Mouse (Mus musculus) olfactory bulb, adult 2 months (tissue): ENCODE results near the gene Eif1ad.

Source experiments
- CTCF ChIP-seq: fragments of 200-500 bp; IDR thresholded peaks from 2 replicates; pipeline ENCODE4 v1.5.1; 2012; ENCODE audit warnings: low read depth, mild to moderate bottlenecking, low read length, moderate library complexity; ENCODE audit not compliant: insufficient read depth
- POLR2A ChIP-seq: fragments of 200-500 bp; IDR thresholded peaks from 2 replicates; pipeline ENCODE4 v1.6.1; 2012; ENCODE audit warnings: mild to moderate bottlenecking, low read depth, low read length, moderate library complexity; ENCODE audit not compliant: insufficient read depth

GRCm38 (mm10) chr19:5419630-5420029 lies 53.1 kb downstream of the Eif1ad start:
- TF ChIP-seq POLR2A (no peak), CTCF (no peak)
